In genomic region chr13:59365460-59365859, GRCm38 (mm10) we compare ENCODE assay signal across 9 mouse cellular contexts.
DNase-seq lines count a peak whose midpoint lies in the region; ATAC-seq and TF ChIP-seq lines count a peak whose summit lies in the region.
"Had no signal": no experiment of that assay in that cellular context is flagged by ENCODE, and none has a peak within 500 bp of the region (broad histone marks: within the 10 kb centered on the region; RNA-seq: fewer than 3 reads in every experiment).

No protein-coding gene starts in this region.

- H3K27ac ChIP-seq in kidney, embryonic 15.5 days = no peak overlapping the region
- no peak overlapping the region for H3K27ac ChIP-seq in neural tube, embryonic 11.5 days (ENCODE audit: low read depth, low read length)
- no peak overlapping the region for H3K27ac ChIP-seq in thymus, adult 2 months (ENCODE audit: control insufficient read depth, insufficient read depth, low read length)
- H3K27ac ChIP-seq: neural tube, embryonic 12.5 days had no signal

- H3K36me3 ChIP-seq in kidney, embryonic 15.5 days = no peaks in the 10 kb centered on the region
- no peaks in the 10 kb centered on the region for H3K36me3 ChIP-seq in neural tube, embryonic 11.5 days (ENCODE audit: control insufficient read depth, insufficient read depth, low read length)
- no peaks in the 10 kb centered on the region for H3K36me3 ChIP-seq in thymus, adult 2 months (ENCODE audit: control insufficient read depth, insufficient read depth, low read length)
- H3K36me3 ChIP-seq: neural tube, embryonic 12.5 days had no signal

- no peak overlapping the region for H3K4me3 ChIP-seq in kidney, embryonic 15.5 days (replicated peaks)
- no peak overlapping the region for H3K4me3 ChIP-seq in neural tube, embryonic 11.5 days (ENCODE audit: low read depth, low read length)
- no peak overlapping the region for H3K4me3 ChIP-seq in thymus, adult 2 months (ENCODE audit: control insufficient read depth, insufficient read depth, low read length)
- H3K4me3 ChIP-seq: neural tube, embryonic 12.5 days had no signal

- H3K9me3 ChIP-seq in kidney, embryonic 15.5 days (replicated peaks) = no peaks in the 10 kb centered on the region
- H3K9me3 ChIP-seq in neural tube, embryonic 11.5 days (ENCODE audit: control insufficient read depth, low read length) = no peaks in the 10 kb centered on the region
- H3K9me3 ChIP-seq: neural tube, embryonic 12.5 days had no signal

- H3K27me3 ChIP-seq in kidney, embryonic 15.5 days = no peaks in the 10 kb centered on the region
- no peaks in the 10 kb centered on the region for H3K27me3 ChIP-seq in neural tube, embryonic 11.5 days (ENCODE audit: control insufficient read depth, insufficient read depth, low read length)
- H3K27me3 ChIP-seq in thymus, adult 2 months (ENCODE audit: control insufficient read depth, insufficient read depth, low read length) = no peaks in the 10 kb centered on the region
- H3K27me3 ChIP-seq: neural tube, embryonic 12.5 days had no signal

- DNase-seq in kidney, adult 11 months = peak; percentile 16
- peak; percentile 69 to 82 for DNase-seq in cerebellum, adult 18-20 months
- peak; percentile 85 for DNase-seq in forelimb bud, embryonic 11.5 days (ENCODE audit: low read depth, low spot score)
- DNase-seq in kidney, adult 18-20 months = peak; percentile 65
- DNase-seq in left cerebral cortex, postnatal 25 days (ENCODE audit: low spot score in 2 of 2) = peak; percentile 88 to 91
- peak; percentile 86 for DNase-seq in neural tube, embryonic 11.5 days (ENCODE audit: low spot score)
- peak; percentile 46 for DNase-seq in thymus, adult 2 months

- H3K4me1 ChIP-seq in kidney, embryonic 15.5 days = peaks cover 12% of the 10 kb centered on the region
- no peaks in the 10 kb centered on the region for H3K4me1 ChIP-seq in neural tube, embryonic 11.5 days (ENCODE audit: control insufficient read depth, insufficient read depth, low read length)
- no peaks in the 10 kb centered on the region for H3K4me1 ChIP-seq in thymus, adult 2 months (replicated peaks; ENCODE audit: control insufficient read depth, insufficient read depth, low read length)
- H3K4me1 ChIP-seq: neural tube, embryonic 12.5 days had no signal

- intact Hi-C loops in left cerebral cortex, postnatal 25 days (cut with DNase I) = loop anchor here (2.0 to 10.0 kb wide), 3 partner anchors 221 to 727 kb away; partner anchors contain the start of gene Ntrk2

- TF ChIP-seq CTCF in thymus, adult 2 months (IDR thresholded peaks at IDR 0.05; ENCODE audit: borderline replicate concordance, control insufficient read depth, extremely low read depth, insufficient read depth, low read length, poor library complexity) = no peak

- H3K4me2 ChIP-seq in kidney, embryonic 15.5 days = no peak overlapping the region
- no peak overlapping the region for H3K4me2 ChIP-seq in neural tube, embryonic 11.5 days (ENCODE audit: low read depth)
- H3K4me2 ChIP-seq: neural tube, embryonic 12.5 days had no signal

- no peak overlapping the region for H3K9ac ChIP-seq in kidney, embryonic 15.5 days
- no peak overlapping the region for H3K9ac ChIP-seq in neural tube, embryonic 11.5 days (ENCODE audit: low read length)
- H3K9ac ChIP-seq: neural tube, embryonic 12.5 days had no signal

- no peak for TF ChIP-seq POLR2A in thymus, adult 2 months (IDR thresholded peaks at IDR 0.05; ENCODE audit: control insufficient read depth, extremely low read depth, insufficient read depth, low read length, poor library complexity)

- 46% methylated on average over 5 of the region's 5 CpGs for WGBS in kidney, embryonic 15.5 days
- WGBS in neural tube, embryonic 11.5 days = 41% methylated on average over 5 of the region's 5 CpGs
- WGBS in thymus, adult 2 months = 44% methylated on average over 5 of the region's 5 CpGs

- no peak for ATAC-seq in kidney, embryonic 15.5 days (replicated peaks; ENCODE audit: low FRiP score)
- ATAC-seq in neural tube, embryonic 11.5 days (ENCODE audit: insufficient read depth, low FRiP score, low TSS enrichment) = peak; percentile 60; the same call in 1 of the 2 replicates

Comparison
In these comparisons a context has a peak if more than half of its experiments do, and no peak if none do; other contexts are left out.
1. DNase-seq: peak in every context shown above with its lines; median percentile 90 in left cerebral cortex, postnatal 25 days; 86 in neural tube, embryonic 11.5 days; 85 in forelimb bud, embryonic 11.5 days; 76 in cerebellum, adult 18-20 months; 65 in kidney, adult 18-20 months; 46 in thymus, adult 2 months; 16 in kidney, adult 11 months.